Mouse (Mus musculus) G1E (cell line): ENCODE results near the gene Twist2.

Source experiments
- CTCF ChIP-seq: IDR thresholded peaks from 2 replicates; pipeline ENCODE4 v1.5.1; 2012; ENCODE audit warnings: low read depth, low read length, inconsistent platforms, mixed read lengths
- GATA2 ChIP-seq: IDR thresholded peaks from 2 replicates; pipeline ENCODE4 v1.6.1; 2012; ENCODE audit warnings: low read depth, low read length, inconsistent platforms, borderline replicate concordance
- TAL1 ChIP-seq: conservative IDR thresholded peaks from 2 replicates; pipeline ENCODE4 v1.6.1; 2012; ENCODE audit warnings: low read depth, low read length, inconsistent platforms, mixed read lengths

DNA sequence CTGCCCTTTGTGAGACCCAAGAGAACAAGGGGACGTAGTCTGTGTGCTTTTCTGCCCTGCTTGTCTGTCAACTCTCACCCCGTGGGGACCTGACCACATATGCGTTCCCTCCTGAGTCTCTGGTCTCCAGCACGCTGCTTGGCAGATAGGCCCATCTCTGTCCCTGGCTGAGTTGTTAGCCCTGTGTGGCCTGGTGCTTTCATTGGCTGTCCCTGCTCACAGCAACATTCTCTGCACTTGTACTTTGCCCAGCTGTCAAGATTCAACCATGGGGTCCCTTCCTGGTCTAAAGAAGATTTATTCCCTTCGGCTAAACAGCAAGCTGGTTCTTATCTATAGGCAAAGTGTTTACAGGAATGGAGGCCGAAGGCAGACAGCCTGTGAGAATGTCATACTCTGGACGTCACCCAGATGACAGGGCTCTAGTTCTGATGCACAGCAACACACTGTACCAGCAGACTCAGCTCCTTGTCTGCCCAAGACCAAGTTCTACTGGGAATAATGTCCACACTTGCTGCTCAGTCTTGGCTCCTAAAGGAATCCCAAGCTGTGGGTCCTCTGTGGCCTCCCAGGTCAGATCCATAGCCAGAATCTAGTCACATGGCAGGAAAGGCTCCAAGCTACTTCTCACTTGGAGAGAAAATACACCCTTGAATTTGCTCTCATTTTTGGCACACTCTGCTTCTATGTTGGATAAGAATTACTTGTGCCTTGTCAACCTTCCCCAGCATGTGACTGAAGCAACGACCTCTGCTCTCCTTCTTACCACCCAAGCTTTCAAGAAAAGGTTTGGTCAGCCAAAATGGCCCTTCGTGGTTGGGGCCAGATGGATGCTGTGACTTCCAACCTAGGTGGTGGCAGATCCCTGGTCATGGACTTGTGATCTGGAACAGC lies 55.8 kb downstream of the Twist2 start:
- TF ChIP-seq CTCF, result no peak
- no peak for TF ChIP-seq TAL1
- no peak for TF ChIP-seq GATA2
